Mouse (Mus musculus): ENCODE data around the gene Ly6g6e.
A peak's percentile ranks its signal among the peaks of the same experiment; 100 is the strongest.

Ly6g6e gene

DNA sequence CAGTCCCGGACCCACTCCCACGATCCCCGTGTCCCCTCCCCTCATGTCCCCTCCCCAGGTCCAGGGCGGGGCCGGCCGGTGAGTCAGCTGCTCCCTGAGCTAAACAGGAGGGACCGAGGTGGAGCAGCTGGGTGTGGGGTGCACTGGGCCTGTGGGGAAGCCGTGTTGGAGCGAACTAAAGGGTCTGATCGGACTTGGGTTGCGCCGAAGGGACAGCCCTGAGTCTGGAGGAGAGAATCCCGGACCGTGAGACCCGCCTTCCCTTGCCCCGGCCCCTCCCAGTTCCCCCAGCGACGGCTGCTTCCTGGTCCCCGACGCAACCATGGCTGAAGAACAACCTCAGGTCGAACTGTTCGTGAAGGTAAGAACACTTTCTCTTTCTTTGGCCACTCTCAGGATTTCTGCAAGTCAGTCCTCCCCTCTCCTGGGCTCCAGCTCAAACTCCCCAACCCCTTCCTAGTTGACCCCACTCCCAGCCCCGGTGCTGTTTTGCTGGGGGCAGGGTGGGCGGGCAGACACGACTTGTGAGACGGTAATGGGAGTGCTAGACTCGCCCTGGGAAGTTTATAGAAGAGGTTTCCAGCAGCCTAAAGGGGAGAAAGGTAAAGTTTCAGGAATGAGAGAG is 26.5 kb upstream of the Ly6g6e start:
- DNase-seq, result peak; percentile 88

DNA sequence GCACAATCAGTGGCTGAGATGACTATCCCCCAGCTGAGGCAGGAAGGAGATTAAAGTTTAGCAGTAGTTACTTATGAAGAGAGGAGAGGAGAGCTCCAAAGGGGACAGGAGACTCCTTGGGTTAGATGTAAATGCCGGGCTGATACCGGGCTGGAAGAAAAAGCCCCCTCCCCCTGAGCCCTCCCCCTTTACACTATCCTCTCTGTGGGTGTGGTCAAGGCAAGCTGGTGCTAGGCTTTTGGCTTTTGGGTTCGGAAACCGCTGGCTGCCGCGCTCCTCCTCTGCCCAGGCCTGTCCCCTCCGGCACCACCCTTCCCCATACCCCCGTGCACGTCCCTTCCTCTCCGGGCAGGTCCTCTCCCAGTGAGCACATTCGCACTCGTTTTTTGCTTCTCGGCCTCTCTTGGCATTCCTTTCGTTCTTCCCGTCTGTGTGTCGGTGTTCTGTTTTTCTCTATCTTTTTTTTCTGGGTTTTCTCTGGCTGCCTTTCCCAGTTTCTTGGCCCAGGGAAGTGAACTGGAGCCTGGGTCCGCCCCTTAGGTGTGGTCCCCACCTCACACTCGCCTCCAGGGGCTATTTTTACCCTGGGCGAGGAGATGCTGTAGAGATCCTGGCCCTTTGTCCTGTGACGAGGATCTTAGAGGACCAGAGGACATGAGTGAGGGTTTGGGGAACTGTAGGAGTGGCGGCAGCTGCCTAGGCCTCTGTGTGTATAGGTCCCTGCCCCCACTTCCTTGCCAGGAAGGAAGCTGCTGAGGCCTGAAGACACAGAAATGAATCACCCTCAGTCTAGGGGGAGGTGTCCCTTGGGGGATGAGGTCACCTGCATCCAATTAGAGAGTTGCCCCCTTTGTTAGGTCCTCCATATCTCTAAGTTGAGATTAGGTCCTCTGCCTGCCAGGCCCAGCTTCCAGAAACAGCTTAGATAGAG is 25.3 kb upstream of the Ly6g6e start:
- peak; percentile 86 to 90 for DNase-seq

DNA sequence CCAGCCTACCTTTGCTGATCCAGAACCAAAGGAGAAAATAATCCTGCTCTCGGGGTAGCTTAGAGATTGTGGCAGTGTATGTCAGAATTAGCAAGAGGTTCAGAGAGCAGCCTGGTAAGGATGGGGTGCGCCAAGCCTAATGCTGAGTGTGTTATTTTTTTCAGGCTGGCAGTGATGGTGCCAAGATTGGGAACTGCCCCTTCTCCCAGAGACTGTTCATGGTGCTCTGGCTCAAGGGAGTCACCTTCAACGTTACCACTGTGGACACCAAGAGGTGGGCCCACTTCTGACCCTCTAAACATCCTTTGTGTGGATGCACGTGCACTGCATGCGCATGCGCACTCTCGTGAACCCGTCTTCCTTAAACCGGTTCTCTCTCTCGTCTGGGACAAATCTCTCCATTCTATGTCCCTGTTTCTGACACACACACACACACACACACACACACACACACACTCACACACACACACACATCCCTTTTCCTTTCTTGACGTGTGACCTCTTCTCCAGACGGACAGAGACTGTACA is 24.4 kb upstream of the Ly6g6e start:
- DNase-seq, result no peak

DNA sequence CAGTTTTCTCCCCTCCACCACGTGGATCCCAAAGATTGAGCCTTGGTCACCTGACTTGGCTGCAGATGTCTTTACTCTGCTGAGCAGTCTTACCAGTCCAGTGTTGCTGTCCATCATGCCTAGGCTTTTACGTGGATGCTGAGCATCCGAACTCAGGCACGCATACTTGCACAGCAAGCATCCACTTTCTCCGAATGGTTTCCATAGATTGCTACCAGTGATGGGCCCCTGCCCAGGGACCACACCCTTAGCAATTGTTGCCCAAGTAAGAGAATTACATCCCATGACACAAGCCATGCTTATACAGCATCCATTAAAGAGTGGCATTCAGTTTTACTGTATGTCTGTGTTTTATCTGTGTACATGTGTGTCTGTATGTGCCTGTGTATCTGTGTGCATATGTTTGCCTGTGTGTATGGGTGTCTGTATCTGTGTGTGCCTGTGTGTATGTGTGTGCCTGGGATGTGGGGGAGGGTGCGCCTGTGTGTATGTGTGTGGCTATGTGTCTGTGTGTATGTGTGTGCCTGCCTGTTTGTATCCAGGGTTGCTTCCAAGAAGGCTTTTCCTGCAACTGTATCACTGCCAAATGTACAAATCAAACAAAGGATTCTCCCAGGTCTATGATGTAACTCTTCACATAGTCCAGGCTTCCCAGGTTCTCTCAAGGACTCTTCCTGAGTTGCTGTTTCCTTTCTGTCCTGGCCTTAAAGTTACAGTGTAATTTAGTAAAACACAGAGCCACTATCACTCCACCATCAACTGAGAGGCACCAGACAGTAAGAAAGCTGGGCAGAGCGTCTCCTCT is 20.8 kb upstream of the Ly6g6e start:
- no peak for DNase-seq

DNA sequence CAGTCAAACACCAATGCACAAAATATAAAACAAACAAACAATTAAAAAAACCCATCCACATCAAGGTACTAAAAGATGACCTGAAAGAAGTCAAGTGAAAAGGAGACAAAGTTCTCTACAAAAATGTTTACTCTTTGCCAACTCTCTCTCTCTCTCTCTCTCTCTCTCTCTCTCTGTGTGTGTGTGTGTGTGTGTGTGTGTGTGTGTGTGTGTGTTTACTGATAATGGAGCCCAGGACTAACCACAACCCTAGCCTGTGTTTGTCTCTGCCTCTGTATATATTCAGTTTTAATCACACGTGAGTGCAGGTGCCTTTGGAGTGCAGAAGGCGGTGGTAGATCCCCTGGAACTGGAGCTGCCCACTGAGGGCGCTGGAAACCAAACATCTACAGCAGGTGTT is 19.6 kb upstream of the Ly6g6e start:
- no peak for DNase-seq

DNA sequence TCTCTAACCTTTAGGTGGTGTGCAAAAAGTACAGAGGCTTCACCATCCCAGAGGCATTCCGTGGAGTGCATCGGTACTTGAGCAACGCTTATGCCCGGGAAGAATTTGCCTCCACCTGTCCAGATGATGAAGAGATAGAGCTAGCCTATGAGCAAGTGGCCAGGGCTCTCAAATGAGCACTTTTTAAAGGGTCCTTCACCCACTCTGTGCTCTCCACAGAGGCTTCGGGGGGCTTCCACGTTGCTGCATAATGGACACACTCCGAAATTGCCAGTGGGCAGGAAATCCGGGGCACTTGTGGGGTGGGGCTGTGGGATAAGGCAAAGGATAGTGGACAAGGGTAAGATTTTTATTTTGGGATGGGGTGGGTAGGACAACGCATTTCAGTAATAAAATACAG is 18.4 kb upstream of the Ly6g6e start:
- DNase-seq, result no peak

DNA sequence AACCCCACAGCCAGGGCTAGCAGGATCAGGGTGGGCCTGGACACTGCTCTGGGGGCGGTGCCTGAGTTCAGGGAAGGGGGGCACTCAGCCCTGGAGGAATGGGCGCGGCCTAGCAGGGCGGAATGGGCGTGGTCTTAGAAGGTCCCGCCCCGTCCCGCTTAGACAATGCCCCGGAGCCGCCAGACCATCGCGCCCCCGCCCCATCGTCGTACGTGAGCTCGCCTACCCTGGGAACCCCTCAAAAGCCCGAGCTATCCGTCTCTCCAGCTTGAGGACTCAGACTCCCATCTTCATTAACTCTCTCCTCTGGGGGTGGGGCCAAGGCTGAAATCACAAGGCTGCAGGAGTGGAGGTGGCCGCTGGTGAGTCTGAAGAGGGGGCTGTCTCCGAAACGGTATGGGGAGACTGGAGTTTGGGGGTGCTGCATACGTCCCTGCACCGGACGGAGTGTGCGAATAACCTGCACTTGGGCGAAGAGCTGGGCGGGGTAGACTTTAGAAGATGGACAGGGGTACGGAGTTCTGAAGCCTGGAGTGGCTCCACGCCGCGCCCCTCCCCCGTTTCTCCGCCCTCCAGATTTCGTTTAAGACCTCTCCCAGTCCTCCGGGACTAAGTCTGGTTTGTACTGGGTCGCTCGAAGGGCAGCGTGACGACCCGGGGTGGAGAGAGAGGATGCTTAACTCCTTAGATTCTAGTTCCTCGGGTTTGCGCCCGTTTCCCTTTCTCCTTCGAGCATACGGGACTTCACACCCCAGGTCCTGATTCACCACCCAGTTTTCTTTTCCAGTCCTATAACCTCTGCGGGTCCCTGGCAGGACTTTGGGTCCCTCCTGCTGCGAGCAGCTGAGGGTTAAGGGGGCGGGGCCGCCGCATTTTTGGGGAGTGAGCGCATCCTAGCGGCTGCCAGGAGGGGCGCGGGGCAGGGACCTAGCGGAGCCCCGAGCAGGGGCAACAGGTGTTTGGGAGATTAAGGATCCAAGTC is 17.5 kb upstream of the Ly6g6e start, which contains the start of gene Ddah2:
Gene Ddah2 (plus strand): TSS at position 125 of the 982 bp plus-strand sequence.
- peak; percentile 88 to 92 for DNase-seq

DNA sequence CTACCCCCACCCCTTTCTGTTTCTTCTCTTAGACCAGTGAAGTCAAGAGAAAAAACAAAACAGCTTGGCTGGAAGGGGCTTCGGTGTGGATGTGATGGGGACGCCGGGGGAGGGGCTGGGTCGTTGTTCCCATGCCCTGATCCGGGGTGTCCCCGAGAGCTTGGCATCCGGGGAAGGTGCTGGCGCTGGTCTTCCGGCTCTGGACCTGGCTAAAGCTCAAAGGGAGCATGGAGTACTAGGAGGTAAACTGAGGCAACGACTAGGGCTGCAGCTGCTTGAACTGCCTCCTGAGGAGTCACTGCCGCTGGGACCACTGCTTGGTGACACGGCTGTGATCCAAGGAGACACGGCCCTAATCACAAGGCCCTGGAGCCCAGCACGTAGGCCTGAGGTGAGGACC is 16.6 kb upstream of the Ly6g6e start:
- DNase-seq, result no peak

DNA sequence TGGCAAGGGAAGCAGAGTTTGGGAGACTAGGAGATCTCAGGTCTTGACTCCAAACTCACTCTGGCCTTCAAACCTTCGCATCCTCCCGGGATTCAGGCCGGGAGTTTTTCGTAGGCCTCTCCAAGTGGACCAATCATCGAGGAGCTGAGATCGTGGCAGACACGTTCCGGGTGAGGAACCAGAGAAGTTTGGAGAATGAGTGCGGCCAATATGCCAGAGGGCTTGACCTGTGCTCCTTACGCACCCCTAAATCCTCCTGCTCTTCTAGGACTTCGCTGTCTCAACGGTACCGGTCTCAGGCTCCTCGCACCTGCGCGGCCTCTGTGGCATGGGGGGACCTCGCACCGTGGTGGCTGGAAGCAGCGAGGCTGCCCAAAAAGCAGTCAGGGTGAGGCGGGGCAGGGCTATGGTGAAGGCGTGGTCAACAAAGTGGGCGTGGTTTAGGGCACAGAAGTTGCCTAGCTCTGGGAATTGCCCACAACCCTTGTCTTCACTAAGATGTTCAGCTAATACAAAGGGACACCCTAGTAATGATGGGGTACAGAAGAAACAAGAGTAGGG is 15.9 kb upstream of the Ly6g6e start:
- peak; percentile 53 to 62 for DNase-seq

DNA sequence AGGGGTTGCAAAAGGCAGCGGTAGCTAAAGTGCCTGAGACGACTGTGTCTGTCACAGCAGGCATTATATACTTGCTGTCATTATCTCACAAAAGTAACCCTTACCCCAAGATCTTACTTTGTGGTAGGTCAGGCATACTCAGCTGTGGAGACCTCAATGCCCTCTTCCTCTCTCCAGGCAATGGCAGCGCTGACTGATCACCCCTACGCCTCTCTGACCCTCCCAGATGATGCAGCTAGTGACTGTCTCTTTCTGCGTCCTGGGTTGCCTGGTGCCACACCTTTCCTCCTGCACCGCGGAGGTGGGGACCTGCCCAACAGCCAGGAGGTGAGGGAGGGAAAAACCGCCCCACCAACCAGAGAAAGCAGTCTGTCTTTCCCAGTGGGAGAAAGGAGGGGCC is 15.4 kb upstream of the Ly6g6e start:
- DNase-seq, result no peak

DNA sequence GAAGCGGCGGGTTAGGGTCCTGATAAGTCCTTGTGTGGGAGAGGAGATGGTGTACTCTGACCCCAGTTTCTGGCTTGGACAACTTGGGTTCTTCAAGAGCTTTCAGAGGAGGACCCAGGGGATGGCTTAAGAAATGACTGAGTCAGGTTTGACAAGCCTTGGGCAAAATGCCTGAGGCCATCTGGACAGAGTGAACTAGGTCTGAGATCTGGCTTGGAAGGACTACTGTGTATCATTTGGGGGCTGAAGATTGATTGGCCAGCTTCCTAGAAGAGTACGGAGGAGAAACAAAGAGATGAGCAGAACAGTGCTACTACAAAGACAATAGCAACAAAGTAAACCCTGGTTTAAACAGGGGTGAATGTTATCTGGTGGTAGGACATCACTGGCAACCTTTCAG is 13.2 kb upstream of the Ly6g6e start:
- no peak for DNase-seq

DNA sequence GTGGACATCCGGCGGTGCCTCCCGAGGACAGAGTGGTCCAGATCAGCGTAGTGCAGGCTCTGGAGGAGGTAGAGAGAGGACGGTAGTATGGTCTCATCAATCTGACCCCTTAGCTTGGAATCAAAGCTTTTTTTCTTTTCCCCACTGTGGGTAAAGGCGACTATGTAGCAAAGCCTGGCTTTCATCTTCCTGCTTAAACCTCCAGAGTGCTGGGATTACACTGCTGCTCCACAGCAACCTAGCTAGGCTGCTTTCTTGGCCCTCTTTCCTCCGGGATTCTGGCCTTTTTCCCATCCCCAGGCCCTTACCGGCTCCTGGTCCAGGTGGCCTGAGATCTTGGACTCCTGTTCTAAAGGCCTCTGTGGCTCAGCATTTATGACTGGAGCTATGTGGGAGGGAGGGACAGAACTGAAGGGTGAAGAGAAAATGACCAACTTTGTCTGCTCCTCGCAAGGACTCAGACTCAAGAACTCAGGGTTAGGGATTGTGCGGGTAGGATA is 12.3 kb upstream of the Ly6g6e start:
- DNase-seq, result no peak

DNA sequence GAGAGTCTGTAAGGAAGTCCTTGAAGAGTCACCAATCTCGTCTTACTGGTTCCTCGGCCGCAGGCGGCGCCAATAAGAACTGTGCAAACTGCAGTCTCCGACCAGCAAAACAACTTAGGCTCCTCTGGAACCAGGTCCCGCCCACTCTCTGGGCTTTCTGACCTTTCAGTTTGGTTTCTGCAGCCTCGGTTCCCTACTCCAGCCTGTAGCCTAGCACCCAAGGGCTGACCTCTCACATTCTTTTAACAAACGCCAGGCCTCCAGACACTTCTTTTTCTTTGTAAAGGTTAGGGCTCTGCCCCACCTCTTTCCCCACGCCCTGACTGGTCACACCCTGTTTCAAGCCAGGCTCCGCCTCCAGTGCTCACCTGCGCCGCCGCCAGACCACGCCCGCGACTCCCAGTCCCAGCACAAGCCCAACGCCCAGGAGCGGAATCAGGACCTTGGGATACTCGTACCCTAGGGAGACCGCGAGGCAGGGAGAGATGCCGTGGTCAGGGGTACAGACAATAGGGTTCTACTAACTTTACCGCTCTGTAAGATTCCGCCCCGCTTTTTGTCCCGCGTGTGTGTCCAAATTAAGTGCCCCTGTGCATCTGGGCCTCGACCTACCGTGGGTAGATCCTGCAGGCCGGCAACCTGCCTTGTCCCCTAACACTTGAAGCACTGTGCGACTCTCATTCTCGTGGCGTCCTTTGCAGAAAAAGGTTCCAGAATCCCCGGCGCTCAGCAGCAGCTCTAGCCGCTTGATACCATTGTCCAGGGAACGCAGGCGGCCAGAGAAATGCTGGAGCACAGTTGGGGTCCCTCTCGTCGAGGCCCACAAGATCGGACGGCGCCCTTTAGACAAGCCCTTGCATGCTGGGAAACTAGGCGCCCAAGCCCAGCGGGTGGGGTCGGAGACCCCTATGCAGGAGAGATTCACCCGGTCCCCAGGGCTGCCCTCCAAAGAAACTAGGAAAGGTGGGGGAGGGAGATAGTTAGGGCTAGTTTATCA is 11.5 kb upstream of the Ly6g6e start, which contains the start of gene Ly6g6c:
Gene Ly6g6c (plus strand): TSS at position 438 of the 997 bp plus-strand sequence.
- DNase-seq, result peak; percentile 89 to 93

DNA sequence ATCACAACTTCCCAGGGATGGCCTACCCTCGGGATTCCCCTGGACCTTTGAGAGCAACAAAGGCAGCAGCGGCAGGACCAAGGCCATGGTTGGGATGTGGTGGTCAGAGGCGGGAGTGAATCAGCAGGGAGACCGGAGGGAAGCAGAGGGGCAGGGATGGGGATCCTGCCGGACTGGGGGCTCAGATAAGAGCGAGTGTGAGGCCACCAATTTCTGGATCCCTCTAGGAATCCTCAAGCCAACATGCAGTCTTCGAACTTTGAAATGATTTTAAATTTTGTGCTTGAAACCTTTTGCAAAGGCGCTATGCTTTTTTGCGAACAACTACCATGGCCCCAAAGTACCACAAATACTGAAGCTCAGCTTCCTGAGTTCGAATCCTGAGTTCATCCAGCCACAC is 10.6 kb upstream of the Ly6g6e start, which contains the start of gene Mpig6b:
Gene Mpig6b (minus strand): TSS at position 101 of the 400 bp plus-strand sequence.
- no peak for DNase-seq

DNA sequence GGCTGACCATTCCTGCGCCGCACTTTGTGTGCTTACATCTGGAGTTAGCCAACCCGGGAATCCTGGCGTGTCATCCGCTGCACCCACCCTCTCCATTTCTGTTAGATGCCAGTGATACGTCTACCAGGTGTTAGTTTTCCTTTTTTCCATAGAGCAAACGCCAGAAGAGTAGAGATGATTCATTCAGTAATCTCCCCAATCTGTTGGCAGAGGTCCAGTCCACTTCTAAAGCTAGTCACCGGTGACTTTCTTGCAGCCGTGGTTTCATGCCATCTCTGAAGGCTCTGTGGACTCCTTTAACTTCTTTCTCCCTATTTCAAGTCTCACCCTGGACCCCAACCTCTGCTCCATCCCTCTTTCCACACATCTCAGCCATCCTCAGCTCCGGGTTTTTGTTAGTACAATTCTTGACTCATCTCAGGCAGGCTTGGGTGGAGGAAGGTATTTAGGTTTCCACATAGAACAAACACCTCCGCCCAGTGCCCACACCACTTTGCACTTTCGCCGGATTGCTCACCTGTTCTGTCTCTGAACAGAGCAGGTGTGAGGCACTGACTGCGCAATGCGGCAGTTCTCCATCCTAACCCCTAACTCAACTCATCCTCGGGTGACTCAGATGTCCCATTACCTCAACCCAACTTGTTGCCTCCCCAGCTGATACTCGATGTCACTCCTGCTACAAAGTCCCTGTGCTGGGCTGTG is 8.3 kb upstream of the Ly6g6e start:
- peak in 1 of 2 experiments; percentile 59 for DNase-seq

DNA sequence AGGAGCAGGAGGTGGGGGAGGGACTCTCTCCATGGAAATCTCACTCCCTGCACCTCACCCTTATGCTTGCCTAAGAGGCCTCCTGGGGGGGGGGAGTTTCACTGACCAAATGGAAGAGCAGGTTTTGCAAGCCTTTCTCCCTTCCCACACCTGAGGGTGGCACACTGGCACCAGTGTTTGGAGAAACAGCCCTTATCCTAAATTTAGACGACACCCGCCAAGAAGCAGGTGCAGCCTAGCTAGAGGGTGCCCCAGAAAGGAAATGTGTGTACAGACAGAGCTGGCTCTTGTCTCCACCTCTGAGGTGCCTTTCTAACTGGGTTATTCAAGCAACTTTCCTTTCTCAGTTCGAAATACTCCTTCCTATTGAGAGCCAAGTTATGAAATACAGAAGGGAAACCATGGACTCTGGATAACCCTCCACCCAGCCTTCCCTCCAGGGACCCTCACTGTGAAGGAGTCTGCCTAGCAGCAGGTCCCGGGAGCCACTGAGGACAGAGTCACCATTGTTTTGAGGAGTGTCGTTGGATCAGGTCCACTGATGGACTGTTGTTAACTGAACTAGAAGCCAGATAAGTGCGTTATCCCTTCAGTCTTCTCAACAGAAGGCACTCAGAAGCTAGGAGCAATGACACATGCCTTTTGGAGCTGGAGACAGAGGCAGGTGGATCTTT is 6.0 kb upstream of the Ly6g6e start:
- peak; percentile 69 to 78 for DNase-seq

DNA sequence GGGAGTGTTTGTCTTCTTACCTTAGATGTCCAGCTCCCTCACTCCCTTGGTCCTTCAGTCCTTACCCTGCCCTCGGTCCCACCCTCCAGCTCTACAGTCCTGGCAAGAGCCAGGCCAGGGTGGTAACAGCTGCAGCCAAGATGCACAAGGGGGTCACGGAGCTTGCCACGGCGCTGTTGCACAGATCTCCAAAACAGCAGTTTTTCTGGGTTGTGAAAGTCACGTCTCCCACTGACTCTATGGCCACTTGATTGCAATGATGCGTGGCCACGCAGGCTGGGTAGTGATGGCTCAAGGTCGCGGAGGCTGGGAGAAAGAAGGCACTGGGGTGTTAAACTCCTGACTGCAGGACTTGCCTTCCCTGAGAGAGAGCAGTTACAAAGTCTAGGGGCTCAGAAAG is 5.2 kb upstream of the Ly6g6e start:
- DNase-seq, result no peak

DNA sequence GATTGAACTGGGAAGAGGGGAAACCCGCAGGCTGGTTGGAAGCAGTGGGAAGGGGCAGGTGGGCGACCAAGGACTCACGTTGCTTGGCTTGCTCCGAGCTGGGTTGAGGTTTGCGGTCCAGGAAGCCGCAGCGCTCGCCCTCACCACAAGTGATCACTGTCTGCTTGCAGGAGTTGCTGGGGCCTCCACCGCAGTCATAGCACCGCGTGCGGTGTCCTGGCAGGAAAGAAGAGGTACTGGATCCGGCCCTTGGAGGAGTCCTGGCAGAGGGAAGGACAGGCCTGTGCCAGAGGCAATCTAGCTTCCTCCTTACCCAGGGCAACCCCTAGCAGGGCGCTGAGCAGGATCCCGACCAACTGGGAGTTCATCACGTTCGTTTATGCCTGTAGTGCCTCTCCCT is 2.6 kb upstream of the Ly6g6e start:
- DNase-seq, result no peak
